Mouse (Mus musculus) heart, postnatal 0 days (tissue): ENCODE results near the gene Nop2. TPM values are rescaled to one million over a fixed set of nuclear protein-coding genes. Genes with fewer than 3 reads are reported as not detected.

Experiments used
- ATAC-seq: fragments of 200-750 bp; cut with Nextera tagmentation; 2 replicates; pipeline ENCODE4 v1.8.0; 2017; ENCODE audit warnings: low read depth, moderate number of reproducible peaks, moderate library complexity; ENCODE audit not compliant: insufficient read depth
- DNase-seq: peaks from one replicate; pipeline ENCODE4 v3.0.0-alpha.2; 2016; ENCODE audit warnings: low spot score
- H3K27ac ChIP-seq: fragments of 300-500 bp; sonication (generic); 2 replicates; pipeline ENCODE4 v1.5.1; 2014; ENCODE audit warnings: low read depth, mild to moderate bottlenecking
- H3K27me3 ChIP-seq: fragments of 300-500 bp; sonication (generic); 2 replicates; pipeline ENCODE4 v1.6.1; 2014; ENCODE audit warnings: low read length, mixed read lengths; ENCODE audit not compliant: control insufficient read depth, insufficient read depth
- H3K36me3 ChIP-seq: fragments of 300-500 bp; sonication (generic); replicated peaks from 2 replicates; pipeline ENCODE4 v1.6.1; 2014; ENCODE audit warnings: low read length, mixed read lengths; ENCODE audit not compliant: control insufficient read depth, insufficient read depth
- H3K4me1 ChIP-seq: fragments of 300-500 bp; sonication (generic); 2 replicates; pipeline ENCODE4 v1.6.1; 2014; ENCODE audit warnings: antibody characterized with exemption; ENCODE audit not compliant: control insufficient read depth, insufficient read depth
- H3K4me2 ChIP-seq: fragments of 300-500 bp; sonication (generic); 2 replicates; pipeline ENCODE4 v1.6.1; 2014; ENCODE audit warnings: low read depth, mild to moderate bottlenecking, low read length, moderate library complexity
- H3K4me3 ChIP-seq: fragments of 300-500 bp; sonication (generic); 2 replicates; pipeline ENCODE4 v1.5.1; 2014; ENCODE audit warnings: low read depth, low read length
- H3K9ac ChIP-seq: fragments of 300-500 bp; sonication (generic); replicated peaks from 2 replicates; pipeline ENCODE4 v1.6.1; 2014; ENCODE audit warnings: low read depth, low read length, mixed read lengths
- H3K9me3 ChIP-seq: fragments of 300-500 bp; sonication (generic); replicated peaks from 2 replicates; pipeline ENCODE4 v1.6.1; 2016; ENCODE audit warnings: low read length; ENCODE audit not compliant: control insufficient read depth
- CTCF ChIP-seq: IDR thresholded peaks from 2 replicates; pipeline ENCODE4 v1.5.1; 2016; ENCODE audit warnings: antibody characterized with exemption, control low read depth, low read depth
- EP300 ChIP-seq: IDR thresholded peaks from 2 replicates; pipeline ENCODE4 v1.6.1; 2016; ENCODE audit warnings: antibody characterized with exemption, low read depth
- WGBS: fragments of 180-500 bp; shearing (Covaris S2); extraction: QIAGEN DNeasy Blood & Tissue Kit; methylation state at CpG from one replicate; pipeline ENCODE4 v1.1.7; 2014; 5-methylcytosine and 5-hydroxymethylcytosine counted together
- polyA plus RNA-seq: library from polyadenylated mRNA; unstranded; fragments of >200 nt; fragmentation: Nextera tagmentation; extraction: Ambion mirVana; gene quantifications from 2 replicates; pipeline ENCODE4 v1.2.1, GENCODE M21; 2015
- total RNA-seq: library from RNA; depleted of rRNA; stranded (reverse); fragments of >200 nt; gene quantifications from 2 replicates; pipeline ENCODE4 v1.2.3, GENCODE M21; 2014; ENCODE audit warnings: low replicate concordance

Nop2 gene
- total and polyA plus RNA-seq, 2 experiments from 2014 or later = 22.9 to 25.3 TPM

GRCm38 (mm10) chr6:125096279-125096596 lies 35.5 kb upstream of the Nop2 start:
- Histone ChIP-seq H3K27me3 (no peaks in the 10 kb centered on the region), H3K4me1 (peaks cover 31% of the 10 kb centered on the region), H3K4me3 (peak overlapping the region; percentile 75), H3K36me3 (peaks cover 28% of the 10 kb centered on the region), H3K9me3 (no peaks in the 10 kb centered on the region), H3K9ac (peak overlapping the region; percentile 92), H3K4me2 (peak overlapping the region; percentile 97), H3K27ac (peak overlapping the region; percentile 97)
- ATAC-seq = peak; percentile 16
- 0% methylated on average over 21 of the region's 32 CpGs for WGBS
- no peak for TF ChIP-seq CTCF
- DNase-seq = no peak

GRCm38 (mm10) chr6:125096597-125097345 lies 34.9 kb upstream of the Nop2 start:
- Histone ChIP-seq H3K4me2 (peak overlapping the region; percentile 97), H3K9ac (peak overlapping the region; percentile 92), H3K36me3 (peaks cover 33% of the 10 kb centered on the region), H3K27me3 (no peaks in the 10 kb centered on the region), H3K4me3 (peak overlapping the region; percentile 75), H3K4me1 (peaks cover 31% of the 10 kb centered on the region), H3K9me3 (no peaks in the 10 kb centered on the region), H3K27ac (peak overlapping the region; percentile 97)
- peak; percentile 59 for ATAC-seq
- peak; percentile 52 for DNase-seq
- no peak for TF ChIP-seq EP300
- no peak for TF ChIP-seq CTCF
- WGBS = under 1% methylated on average over 29 of the region's 44 CpGs

- H3K9ac ChIP-seq = peak overlapping the region; percentile 92
- peaks cover 31% of the 10 kb centered on the region for H3K4me1 ChIP-seq
- ATAC-seq (peak; percentile 2; the same call in 1 of the 2 replicates), DNase-seq (no peak)
- H3K4me2 ChIP-seq = peak overlapping the region; percentile 97
- TF ChIP-seq CTCF = no peak
- no peak for TF ChIP-seq EP300
- H3K9me3 ChIP-seq = no peaks in the 10 kb centered on the region
- H3K36me3 ChIP-seq = peaks cover 38% of the 10 kb centered on the region
- under 1% methylated on average over 12 of the region's 12 CpGs for WGBS
- H3K27ac ChIP-seq = peak overlapping the region; percentile 97
- H3K4me3 ChIP-seq = peak overlapping the region; percentile 75
- H3K27me3 ChIP-seq = no peaks in the 10 kb centered on the region
These were observed 34.4 kb upstream of the Nop2 start for GRCm38 (mm10) chr6:125097346-125097689.

- H3K27ac ChIP-seq = no peak overlapping the region; the same call in 1 of the 2 replicates
- H3K4me2 ChIP-seq = peak overlapping the region; percentile 97
- H3K9ac ChIP-seq = peak overlapping the region; percentile 92
- peaks cover 31% of the 10 kb centered on the region for H3K4me1 ChIP-seq
- H3K9me3 ChIP-seq = no peaks in the 10 kb centered on the region
- H3K36me3 ChIP-seq = peaks cover 45% of the 10 kb centered on the region
- no peaks in the 10 kb centered on the region for H3K27me3 ChIP-seq
- no peak for ATAC-seq
- TF ChIP-seq CTCF (no peak), EP300 (no peak)
- peak overlapping the region; percentile 75 for H3K4me3 ChIP-seq
- 17% methylated on average over 8 of the region's 8 CpGs for WGBS
- DNase-seq = no peak
These were observed 33.8 kb upstream of the Nop2 start for GRCm38 (mm10) chr6:125097951-125098350.

GRCm38 (mm10) chr6:125098513-125098912 lies 33.2 kb upstream of the Nop2 start:
- Histone ChIP-seq H3K36me3 (peaks cover 49% of the 10 kb centered on the region), H3K9ac (no peak overlapping the region; the same call in 1 of the 2 replicates), H3K4me2 (peak overlapping the region; percentile 97), H3K27me3 (no peaks in the 10 kb centered on the region), H3K4me1 (peaks cover 31% of the 10 kb centered on the region), H3K4me3 (peak overlapping the region; percentile 75), H3K27ac (peak overlapping the region; percentile 44; the same call in 1 of the 2 replicates), H3K9me3 (no peaks in the 10 kb centered on the region)
- no peak for TF ChIP-seq EP300
- DNase-seq (no peak), ATAC-seq (no peak)
- 45% methylated on average over 3 of the region's 3 CpGs for WGBS
